Mouse (Mus musculus): Measurements from ENCODE around the gene Otub2. TPM values are rescaled to one million over a fixed set of nuclear protein-coding genes. Genes with fewer than 3 reads are reported as not detected.
A peak's percentile ranks its signal among the peaks of the same experiment; 100 is the strongest.

Otub2 gene
- total and polyA plus RNA-seq, 3 experiments = 8.4 to 126 (median 12.3) TPM

DNA sequence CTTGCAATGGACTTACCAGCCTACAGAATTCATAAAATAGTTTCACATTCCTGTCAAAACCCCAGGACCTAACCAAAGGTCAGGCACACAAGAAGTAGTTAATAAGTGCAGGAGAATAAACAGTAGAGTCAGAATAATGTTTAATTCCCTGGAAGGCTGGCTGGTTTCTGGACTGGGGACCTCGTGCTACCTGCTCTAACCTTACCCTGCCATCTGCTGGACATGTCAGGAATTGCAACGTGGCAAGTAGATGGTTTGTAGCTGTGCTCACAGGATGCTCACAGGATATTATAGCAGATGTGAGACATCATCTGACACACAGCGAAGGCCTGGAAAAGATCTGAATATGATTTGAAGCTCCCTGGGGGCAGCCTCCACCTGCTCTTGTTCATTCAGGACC is 40.0 kb upstream of the Otub2 start:
- Histone ChIP-seq H3K9ac (ENCODE audit: control insufficient read depth, low read depth, low read length, poor library complexity, severe bottlenecking) (no peak overlapping the region), H3K36me3 (ENCODE audit: control insufficient read depth in 1 of 2, insufficient read depth in 2 of 2, low read length in 2 of 2) (peaks cover 0 to 4% of the 10 kb centered on the region in 2 experiments; a peak in 2 of 4 replicates), H3K9me3 (replicated peaks; ENCODE audit: insufficient read depth, low read length) (no peaks in the 10 kb centered on the region), H3K4me1 (ENCODE audit: control insufficient read depth in 1 of 2, insufficient read depth in 2 of 2, low read length in 2 of 2) (peaks cover 0 to 8% of the 10 kb centered on the region in 2 experiments; a peak in 2 of 4 replicates), H3K27ac (ENCODE audit: control insufficient read depth, low read depth, low read length) (no peak overlapping the region), H3K4me3 (ENCODE audit: control insufficient read depth in 1 of 2, insufficient read depth in 1 of 2, low read depth in 2 of 2, low read length in 2 of 2) (no peak overlapping the region), H3K79me2 (ENCODE audit: control insufficient read depth, insufficient read depth, low read length, poor library complexity) (no peaks in the 10 kb centered on the region), H3K27me3 (ENCODE audit: control insufficient read depth in 1 of 2, insufficient read depth in 2 of 2, low read length in 2 of 2) (no peaks in the 10 kb centered on the region)
- TF ChIP-seq ZMIZ1 (IDR thresholded peaks at IDR 0.05; ENCODE audit: low read depth, low read length) (no peak), TCF12 (IDR thresholded peaks at IDR 0.05; ENCODE audit: low read depth, low read length) (no peak), RAD21 (IDR thresholded peaks at IDR 0.05; ENCODE audit: low read depth, low read length) (peak; percentile 86), SMC3 (IDR thresholded peaks at IDR 0.05; ENCODE audit: low read depth, low read length) (peak; percentile 90), MAX (IDR thresholded peaks at IDR 0.05; ENCODE audit: low read length) (peak; percentile 81), MYC (IDR thresholded peaks at IDR 0.05; ENCODE audit: low read depth, low read length) (peak; percentile 94), ZC3H11A (IDR thresholded peaks at IDR 0.05; ENCODE audit: low read depth, low read length) (peak; percentile 60), CTCF (IDR thresholded peaks at IDR 0.05 in 2 of 3, conservative IDR thresholded peaks at IDR 0.05 in 1 of 3; ENCODE audit: control insufficient read depth in 1 of 3, insufficient read depth in 1 of 3, low read depth in 2 of 3, low read length in 3 of 3, poor library complexity in 1 of 3, severe bottlenecking in 1 of 3) (peak; percentile 84 to 97 (median 90))
- DNase-seq (ENCODE audit: low read depth, low spot score) = peak; percentile 80

DNA sequence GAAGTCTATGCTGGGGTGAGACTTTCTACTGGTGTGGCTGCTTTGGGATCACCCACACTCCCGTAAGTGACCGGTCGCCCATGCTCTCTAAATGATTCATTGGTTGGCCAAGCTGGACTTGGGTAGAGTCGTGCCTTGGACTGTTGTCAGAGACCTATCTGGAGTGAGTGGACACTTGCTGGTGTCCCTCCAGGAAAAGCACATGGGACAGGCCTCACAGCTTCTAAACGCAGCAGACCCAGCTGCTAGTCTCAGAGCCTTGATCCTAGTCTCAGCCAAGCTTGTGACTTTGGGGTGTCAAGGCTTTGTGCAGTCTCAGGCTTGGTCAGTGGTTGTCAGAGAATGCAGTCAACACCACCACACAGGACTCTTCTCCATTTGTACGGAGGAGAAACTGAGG is 35.7 kb upstream of the Otub2 start:
- Histone ChIP-seq H3K4me3 (ENCODE audit: control insufficient read depth in 1 of 2, insufficient read depth in 1 of 2, low read depth in 2 of 2, low read length in 2 of 2) (no peak overlapping the region), H3K27ac (ENCODE audit: control insufficient read depth, low read depth, low read length) (no peak overlapping the region), H3K79me2 (ENCODE audit: control insufficient read depth, insufficient read depth, low read length, poor library complexity) (no peaks in the 10 kb centered on the region), H3K36me3 (ENCODE audit: control insufficient read depth in 1 of 2, insufficient read depth in 2 of 2, low read length in 2 of 2) (no peaks in the 10 kb centered on the region), H3K9ac (ENCODE audit: control insufficient read depth, low read depth, low read length, poor library complexity, severe bottlenecking) (no peak overlapping the region), H3K27me3 (ENCODE audit: control insufficient read depth in 1 of 2, insufficient read depth in 2 of 2, low read length in 2 of 2) (peaks cover 3 to 11% of the 10 kb centered on the region in 2 experiments), H3K4me1 (ENCODE audit: control insufficient read depth in 1 of 2, insufficient read depth in 2 of 2, low read length in 2 of 2) (no peaks in the 10 kb centered on the region), H3K9me3 (replicated peaks; ENCODE audit: insufficient read depth, low read length) (no peaks in the 10 kb centered on the region)
- no peak for DNase-seq (ENCODE audit: low read depth, low spot score)
- no peak for TF ChIP-seq MYC (IDR thresholded peaks at IDR 0.05; ENCODE audit: low read depth, low read length)
- no peak for TF ChIP-seq TBP (IDR thresholded peaks at IDR 0.05; ENCODE audit: low read depth, low read length)
- no peak for TF ChIP-seq POLR2AphosphoS2 (IDR thresholded peaks at IDR 0.05; ENCODE audit: low read length)
- TF ChIP-seq E2F4 (IDR thresholded peaks at IDR 0.05; ENCODE audit: borderline replicate concordance, low read depth, low read length) = no peak
- no peak for TF ChIP-seq BHLHE40 (IDR thresholded peaks at IDR 0.05; ENCODE audit: borderline replicate concordance, low read depth, low read length)
- no peak for TF ChIP-seq RCOR1 (IDR thresholded peaks at IDR 0.05; ENCODE audit: low read depth, low read length)

DNA sequence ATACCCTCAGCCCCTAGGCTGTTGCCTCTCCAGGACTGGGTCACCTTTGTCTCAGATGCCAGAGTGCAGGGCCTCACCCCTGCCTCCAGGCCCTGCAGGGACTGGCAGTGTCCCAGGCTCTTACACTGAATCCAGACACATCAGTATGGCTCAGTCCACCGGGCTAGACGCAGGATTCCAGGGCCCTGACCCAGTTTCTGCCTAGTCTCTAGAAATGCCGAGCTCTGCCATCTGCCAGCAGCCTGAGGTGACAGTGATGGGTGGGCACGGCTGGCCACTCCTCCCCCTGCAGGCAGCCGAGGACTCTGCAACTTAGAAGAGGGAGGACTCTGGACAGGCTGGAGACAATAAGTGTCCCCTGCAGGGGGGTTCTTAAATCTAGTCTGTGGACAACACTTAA is 34.9 kb upstream of the Otub2 start:
- no peaks in the 10 kb centered on the region for H3K36me3 ChIP-seq (ENCODE audit: control insufficient read depth in 1 of 2, insufficient read depth in 2 of 2, low read length in 2 of 2)
- H3K4me3 ChIP-seq (ENCODE audit: control insufficient read depth in 1 of 2, insufficient read depth in 1 of 2, low read depth in 2 of 2, low read length in 2 of 2) = no peak overlapping the region
- peaks cover 3 to 11% of the 10 kb centered on the region in 2 experiments for H3K27me3 ChIP-seq (ENCODE audit: control insufficient read depth in 1 of 2, insufficient read depth in 2 of 2, low read length in 2 of 2)
- DNase-seq (ENCODE audit: low read depth, low spot score) = no peak
- no peaks in the 10 kb centered on the region for H3K79me2 ChIP-seq (ENCODE audit: control insufficient read depth, insufficient read depth, low read length, poor library complexity)
- no peaks in the 10 kb centered on the region for H3K9me3 ChIP-seq (replicated peaks; ENCODE audit: insufficient read depth, low read length)
- TF ChIP-seq TAL1 (IDR thresholded peaks at IDR 0.05; ENCODE audit: low read length) = no peak
- TF ChIP-seq CTCF (IDR thresholded peaks at IDR 0.05 in 2 of 3, conservative IDR thresholded peaks at IDR 0.05 in 1 of 3; ENCODE audit: control insufficient read depth in 1 of 3, insufficient read depth in 1 of 3, low read depth in 2 of 3, low read length in 3 of 3, poor library complexity in 1 of 3, severe bottlenecking in 1 of 3) = peak in 2 of 3 experiments; percentile 27 to 28; a peak in 3 of 6 replicates
- H3K4me1 ChIP-seq (ENCODE audit: control insufficient read depth in 1 of 2, insufficient read depth in 2 of 2, low read length in 2 of 2) = no peaks in the 10 kb centered on the region
- H3K9ac ChIP-seq (ENCODE audit: control insufficient read depth, low read depth, low read length, poor library complexity, severe bottlenecking) = no peak overlapping the region
- H3K27ac ChIP-seq (ENCODE audit: control insufficient read depth, low read depth, low read length) = no peak overlapping the region

Measured in MEL (cell line).